Mouse (Mus musculus): Measurements from ENCODE around the gene Lingo1.

Gene Lingo1

DNA sequence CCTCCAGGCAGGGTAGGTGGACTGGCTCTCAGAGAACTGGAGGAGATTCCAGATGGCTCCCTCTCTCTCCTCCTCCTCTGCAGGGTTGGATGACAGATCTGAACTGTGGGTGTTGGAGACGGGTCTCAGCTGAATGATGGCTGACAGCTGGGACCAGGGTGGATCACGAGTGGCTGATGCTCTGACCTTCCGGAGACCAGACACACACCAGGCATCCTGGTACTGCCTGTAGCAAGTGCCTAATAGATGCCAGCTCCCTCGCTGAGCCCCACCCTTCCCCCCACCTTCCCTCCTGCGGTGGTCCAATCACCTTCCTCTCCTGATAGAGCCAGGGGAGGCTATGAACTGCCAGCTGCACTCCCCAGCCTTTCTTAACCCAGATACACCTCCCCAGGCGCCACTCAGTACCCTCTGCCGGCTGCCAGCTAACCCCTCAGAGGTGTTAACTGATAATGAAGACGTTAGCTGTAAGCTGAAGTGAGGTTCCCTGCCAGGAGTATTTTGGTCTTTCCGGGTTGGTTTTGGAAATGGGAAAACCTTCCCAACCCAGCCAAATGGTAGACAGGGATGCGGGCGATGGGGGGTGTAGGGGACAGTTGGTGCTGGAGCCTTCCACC, 126.6 kb downstream of the Lingo1 start:
- DNase-seq (ENCODE audit: low spot score), result no peak

DNA sequence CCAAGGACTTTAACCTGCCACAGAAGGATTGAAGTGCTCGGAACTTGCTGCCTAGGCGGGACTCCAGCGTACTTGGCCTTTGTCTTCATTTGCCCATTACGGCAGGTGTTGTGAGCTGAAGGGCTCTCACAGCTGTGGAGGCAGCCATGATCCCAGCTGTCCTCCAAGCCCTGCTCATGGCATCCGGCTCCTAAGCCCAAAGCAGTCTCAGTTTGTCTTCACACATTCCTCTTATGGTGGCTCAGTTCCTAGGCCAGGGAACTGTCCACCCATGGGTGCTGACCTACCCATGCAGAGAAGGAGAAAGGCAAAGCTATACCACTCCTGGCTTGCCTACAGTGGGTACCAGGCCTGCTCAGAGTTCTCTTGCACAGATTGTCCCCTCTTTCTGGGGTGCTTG, 132.1 kb downstream of the Lingo1 start:
- no peak for DNase-seq (ENCODE audit: low spot score)

GRCm38 (mm10) chr9:56662946-56663345, 133.3 kb downstream of the Lingo1 start:
- DNase-seq (ENCODE audit: low spot score), result no peak

GRCm38 (mm10) chr9:56662405-56662804, 133.9 kb downstream of the Lingo1 start:
- no peak for DNase-seq (ENCODE audit: low spot score)

DNA sequence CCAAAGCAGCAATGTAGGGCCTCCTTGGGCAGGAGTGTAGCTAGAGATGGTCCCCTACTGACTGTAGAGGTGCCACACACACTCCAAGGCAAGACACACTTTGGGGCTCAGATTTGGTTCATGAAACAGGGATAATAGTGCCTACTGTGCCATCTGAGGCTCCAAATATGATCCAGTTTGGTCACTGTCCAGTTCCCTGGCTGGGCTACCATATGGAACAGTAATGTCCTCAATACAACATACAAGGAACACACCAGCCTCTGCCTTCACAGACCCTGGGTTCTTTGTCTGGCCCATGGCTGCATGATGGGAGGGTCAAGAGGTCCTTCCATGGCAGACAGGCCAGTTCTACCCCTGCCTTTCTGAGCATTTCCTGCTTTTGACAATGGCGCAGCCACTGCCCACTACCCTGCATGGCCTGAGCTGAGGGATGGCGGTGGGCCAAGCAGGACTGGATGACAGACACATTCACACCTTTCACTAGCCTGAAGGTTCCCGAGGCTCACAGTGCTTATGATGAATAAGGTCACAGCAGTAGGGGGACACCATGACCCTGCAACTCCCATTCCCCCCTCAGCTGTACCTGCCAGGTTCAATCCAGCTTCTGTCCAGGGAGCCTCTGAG, 134.9 kb downstream of the Lingo1 start:
- no peak for DNase-seq (ENCODE audit: low spot score)

GRCm38 (mm10) chr9:56658580-56658979, 137.7 kb downstream of the Lingo1 start:
- DNase-seq (ENCODE audit: low spot score), result no peak

- peak; percentile 77 for DNase-seq (ENCODE audit: low spot score)
Observed at GRCm38 (mm10) chr9:56657996-56658398, 138.3 kb downstream of the Lingo1 start.

GRCm38 (mm10) chr9:56656766-56657542, 139.3 kb downstream of the Lingo1 start:
- DNase-seq (ENCODE audit: low spot score), result peak; percentile 73

DNA sequence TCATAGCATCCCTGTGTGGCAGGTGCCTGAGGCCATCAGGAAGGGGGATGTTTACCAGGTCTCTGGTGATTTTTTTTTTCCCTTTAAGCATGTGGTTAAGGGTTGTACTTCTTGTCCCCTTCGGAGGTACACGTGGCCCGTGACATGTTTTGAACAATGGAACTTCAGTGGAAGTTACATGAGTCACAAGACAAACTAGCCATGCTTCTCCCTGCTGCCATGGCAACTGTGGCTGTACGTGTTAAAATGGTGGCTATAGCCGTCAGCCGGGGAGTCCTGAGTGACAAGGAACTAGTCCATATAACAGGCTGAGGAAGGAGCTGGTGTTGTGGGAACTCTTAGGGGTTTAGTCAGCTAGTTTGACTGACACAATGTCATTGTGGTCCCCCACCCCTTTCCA, 141.1 kb downstream of the Lingo1 start:
- no peak for DNase-seq (ENCODE audit: low spot score)

DNA sequence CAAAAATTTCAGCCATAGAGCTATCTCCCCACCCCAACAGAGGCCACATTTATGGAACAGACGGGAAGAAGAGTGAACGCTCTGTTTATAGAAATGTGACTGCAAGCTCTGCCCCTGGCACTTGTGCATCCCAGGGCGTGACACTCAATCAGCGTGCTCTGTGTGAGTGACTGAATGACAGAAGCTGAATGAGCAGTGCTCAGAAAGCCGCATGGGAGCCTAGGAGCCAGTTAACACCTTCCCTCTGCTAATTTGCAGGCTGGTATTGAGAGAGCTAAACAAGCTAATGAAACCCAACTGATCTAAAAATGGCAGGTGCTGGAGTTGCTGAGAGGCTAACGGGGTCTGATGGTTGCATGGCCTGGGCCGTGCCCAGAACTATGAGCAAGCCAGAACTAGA, 143.7 kb downstream of the Lingo1 start:
- DNase-seq (ENCODE audit: low spot score), result no peak

DNA sequence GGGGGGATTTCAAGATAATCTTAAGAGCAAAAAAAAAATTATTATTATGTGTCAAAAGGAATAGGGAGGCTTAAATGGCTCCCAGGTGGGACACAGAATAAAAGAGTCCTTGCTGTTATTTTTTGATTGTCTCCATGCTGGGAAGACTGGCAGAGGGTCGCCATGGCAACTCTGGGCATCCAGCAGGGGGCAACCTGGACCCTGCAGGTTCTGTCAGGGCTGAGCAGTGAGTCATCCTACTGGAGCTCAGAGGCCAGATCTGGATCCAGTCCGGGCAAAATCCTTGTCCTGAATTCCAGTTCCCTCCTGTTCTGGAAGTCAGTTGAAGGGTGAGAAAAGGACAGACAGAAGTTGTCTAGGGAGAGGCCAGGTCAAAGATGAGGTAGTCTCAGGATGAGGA, 144.7 kb downstream of the Lingo1 start:
- DNase-seq (ENCODE audit: low spot score), result no peak

DNA sequence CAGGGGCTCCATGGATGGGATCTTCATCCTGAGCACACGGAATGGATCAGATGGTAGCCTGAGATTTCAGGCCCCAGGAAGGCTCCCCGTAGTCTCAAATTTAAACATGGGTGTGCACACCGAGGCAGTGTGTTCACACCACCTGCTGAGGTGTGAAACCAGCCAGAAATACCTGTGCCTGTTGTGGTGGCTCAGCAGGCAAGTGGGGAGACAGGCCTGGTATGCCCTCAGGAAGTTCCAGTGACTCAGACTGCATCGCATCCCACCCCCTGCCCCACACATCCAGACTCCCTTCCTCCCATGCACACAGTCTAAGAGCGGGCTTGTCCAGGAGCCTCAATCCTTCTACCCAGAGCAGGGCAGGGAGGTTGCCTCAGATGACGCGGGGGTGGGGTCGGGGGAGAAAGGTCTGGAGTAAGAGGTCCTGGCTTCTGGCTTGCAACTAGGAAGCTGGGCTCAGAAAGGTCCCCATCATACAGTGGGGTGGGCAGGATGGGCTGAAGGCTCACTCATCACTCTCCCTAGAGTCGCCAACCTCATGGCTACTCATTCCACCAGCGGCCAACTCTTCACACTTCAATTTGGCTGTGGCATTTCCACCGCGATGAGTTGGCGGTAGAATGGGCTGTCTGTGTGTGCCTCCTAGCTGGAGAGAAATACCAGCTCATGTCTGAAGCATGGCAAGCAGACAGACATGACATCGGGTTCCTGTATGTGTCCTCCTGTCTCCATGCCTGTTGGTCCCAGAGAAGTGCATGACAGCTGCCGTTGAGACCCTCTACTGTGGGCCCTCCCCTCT, 149.8 kb downstream of the Lingo1 start:
- no peak for DNase-seq (ENCODE audit: low spot score)

GRCm38 (mm10) chr9:56643474-56643873, 152.8 kb downstream of the Lingo1 start:
- no peak for DNase-seq (ENCODE audit: low spot score)

GRCm38 (mm10) chr9:56638226-56638905, 157.9 kb downstream of the Lingo1 start:
- no peak for DNase-seq (ENCODE audit: low spot score)

DNA sequence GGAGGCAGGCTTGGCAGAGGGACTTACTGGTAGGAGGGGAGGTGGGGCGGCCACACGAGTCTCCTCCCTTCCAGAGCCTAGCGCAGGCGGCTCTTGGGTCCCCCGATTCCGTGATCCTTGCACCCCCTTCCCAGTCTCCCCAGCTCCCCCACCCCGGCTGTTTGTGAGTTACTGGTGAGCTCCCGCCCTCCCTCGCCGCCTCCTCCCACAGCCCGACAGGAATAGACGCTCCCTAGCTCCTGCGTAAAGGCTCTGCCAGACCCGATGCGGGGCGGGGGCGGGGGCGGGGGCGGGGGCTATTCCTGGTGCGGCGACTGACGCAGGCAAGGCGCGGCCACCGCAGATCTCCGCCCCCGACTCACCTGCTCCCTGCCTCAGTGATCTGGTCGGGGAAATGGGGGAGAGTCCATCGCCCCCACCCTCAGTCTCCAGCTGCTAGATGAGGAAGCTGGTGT, 158.8 kb downstream of the Lingo1 start:
- DNase-seq (ENCODE audit: low spot score), result peak; percentile 47

GRCm38 (mm10) chr9:56636766-56637402, 159.4 kb downstream of the Lingo1 start:
- no peak for DNase-seq (ENCODE audit: low spot score)

DNA sequence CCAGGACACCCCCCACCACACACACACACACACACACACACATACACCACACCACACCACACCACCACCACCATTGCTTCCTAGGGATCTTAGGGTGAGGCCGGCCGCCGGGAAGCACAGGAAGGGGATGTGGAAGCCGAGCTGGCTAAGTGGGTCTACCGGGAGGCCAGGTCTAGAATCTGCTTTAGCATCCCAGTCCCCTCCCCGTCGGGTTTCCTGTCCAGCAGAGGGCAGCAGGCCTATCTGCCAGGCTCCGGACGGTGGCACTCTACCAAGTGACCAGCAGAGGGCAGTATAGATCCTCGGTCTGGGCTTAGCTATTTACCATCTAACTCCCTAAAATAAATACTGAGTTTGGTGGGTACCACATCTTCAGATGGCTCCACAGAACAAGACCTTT, 160.1 kb downstream of the Lingo1 start:
- DNase-seq (ENCODE audit: low spot score), result peak; percentile 91

DNA sequence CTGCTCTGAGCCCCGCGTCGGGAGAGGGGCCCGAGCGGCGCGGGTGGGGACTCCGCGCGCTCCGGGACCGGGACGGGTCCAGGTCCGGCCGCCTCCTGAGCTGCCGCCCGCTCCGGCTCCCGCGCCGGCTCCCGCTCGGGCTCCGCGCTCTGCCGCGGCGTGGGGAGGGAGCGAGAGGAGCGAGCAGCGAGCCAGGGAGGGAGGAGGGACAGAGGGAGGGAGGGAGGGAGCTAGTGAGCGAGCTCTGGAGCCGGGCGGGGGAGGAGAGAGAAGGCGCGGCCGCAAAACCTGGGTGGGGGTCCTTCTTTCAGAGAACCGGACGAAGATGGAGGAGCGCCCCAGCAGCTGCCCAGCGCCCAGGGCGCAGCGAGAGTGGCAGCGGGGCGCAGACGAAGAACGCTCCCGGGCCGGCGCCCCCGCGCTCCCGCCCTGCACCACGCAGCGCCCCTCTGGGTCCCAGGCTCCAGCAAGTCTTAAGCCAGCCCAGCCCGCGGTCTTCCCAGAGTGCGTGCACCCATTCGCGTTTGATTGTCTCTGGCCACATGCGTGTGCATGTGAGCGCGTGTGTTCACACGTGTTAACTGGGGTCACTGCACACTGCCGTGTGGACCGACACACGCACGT, 160.7 kb downstream of the Lingo1 start:
- DNase-seq (ENCODE audit: low spot score), result peak; percentile 63

DNA sequence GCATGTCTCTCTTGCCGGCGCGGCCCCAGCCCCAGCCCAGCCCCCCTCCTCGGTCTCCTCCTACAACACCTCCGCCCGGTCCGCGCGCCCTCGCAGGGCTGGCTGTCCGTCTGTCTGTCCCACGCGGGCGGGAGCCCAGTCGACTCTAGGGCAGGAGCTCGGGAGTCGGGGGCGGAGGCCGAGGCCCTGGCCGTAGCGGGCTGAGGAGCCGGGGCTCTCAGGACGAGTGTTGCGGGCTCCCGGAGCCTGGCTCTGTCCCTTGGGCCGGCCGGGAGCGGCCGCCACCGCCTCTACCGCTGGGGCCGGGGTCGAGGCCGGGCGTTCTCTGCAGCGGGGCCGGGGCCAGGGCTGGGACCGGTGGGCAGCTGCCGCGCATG, 161.2 kb downstream of the Lingo1 start:
- no peak for DNase-seq (ENCODE audit: low spot score)

DNA sequence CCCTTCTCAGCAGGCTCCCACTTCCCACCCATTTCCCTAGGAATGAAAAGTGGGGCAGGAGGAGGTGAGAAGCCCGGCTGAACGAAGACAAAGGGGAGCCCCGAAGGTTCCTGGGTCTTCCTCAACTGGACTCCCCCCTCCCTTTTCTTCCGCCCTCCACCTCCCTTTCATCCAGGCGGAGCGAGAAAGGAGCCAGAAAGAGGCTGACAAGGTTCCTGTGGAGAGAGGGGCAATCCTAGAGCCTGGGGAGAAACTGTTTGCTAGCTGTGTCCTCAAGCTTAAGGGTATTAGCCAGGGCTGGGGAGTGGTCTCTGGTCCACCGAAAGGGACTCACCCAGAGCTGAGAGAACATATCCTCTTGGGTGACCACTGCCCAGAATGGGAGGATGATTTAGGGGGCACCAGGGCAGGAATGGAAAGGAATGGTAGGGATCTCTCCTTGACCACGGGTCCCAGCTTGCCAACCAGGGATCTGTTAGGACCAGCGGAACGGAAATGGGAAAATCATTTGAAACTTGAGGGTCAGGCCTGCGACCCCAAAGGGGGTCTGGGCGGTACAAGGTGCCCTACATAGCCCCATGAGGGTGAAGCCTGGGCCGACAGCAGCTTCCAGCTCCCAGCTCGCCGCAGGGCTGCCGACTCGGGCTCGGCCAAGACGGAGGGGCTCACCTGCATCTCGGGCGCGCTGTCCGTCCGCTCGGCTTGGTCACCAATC, 161.7 kb downstream of the Lingo1 start:
- no peak for DNase-seq (ENCODE audit: low spot score)

Measured in left cerebral cortex, adult 11 months (tissue).